Mouse (Mus musculus) retina, embryonic 14.5 days (tissue): ENCODE measurements around the gene Rxrg.

Experiments used
- DNase-seq: peaks from one replicate; pipeline ENCODE4 v3.0.0-alpha.2; 2015; ENCODE audit warnings: low spot score

Gene Rxrg

GRCm38 (mm10) chr1:167644866-167645537 is 46.8 kb downstream of the Rxrg start:
- peak; percentile 93 for DNase-seq

GRCm38 (mm10) chr1:167648670-167649069 is 50.5 kb downstream of the Rxrg start:
- DNase-seq, result no peak

- DNase-seq, result no peak
Observed at GRCm38 (mm10) chr1:167649122-167649633, 51.0 kb downstream of the Rxrg start.

DNA sequence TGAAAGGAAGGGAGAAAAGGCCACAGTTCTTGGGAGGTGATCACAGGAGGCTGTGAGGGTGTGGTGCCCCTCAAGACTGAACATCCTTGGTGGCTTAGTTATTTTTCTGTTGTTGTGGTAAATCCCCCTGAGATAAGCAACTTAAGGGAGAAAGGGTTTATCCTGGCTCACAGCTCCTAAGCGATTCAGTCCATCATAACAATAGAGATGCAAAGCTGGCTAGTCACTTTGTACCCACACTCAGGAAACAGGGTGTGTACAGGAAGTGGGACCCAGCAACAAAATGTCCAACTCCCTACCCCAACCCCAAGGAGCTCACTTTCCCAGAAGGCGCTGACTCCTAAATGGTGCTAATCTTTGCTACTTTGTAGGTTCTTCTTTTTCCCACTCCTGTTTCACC is 54.2 kb downstream of the Rxrg start:
- no peak for DNase-seq

DNA sequence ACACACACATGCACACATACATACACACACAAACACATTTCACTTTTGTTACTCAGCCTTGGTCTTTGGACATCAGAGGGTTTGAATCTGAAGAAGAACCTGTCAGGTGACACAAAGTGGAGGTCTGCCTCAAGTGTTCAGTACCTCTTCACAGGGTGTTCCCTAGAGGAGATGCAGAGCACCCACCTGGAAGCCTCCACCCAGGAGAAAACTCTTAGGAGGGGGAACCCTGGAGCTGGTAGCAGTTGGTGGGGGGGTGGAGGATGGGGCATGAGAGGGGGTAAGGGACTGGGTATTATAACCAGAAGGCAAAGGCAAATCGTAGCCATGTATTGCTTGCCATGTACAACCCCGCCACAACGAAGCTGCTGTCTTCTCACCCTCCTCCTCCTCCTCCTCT is 60.9 kb downstream of the Rxrg start:
- DNase-seq, result no peak

GRCm38 (mm10) chr1:167660521-167661101 is 62.4 kb downstream of the Rxrg start:
- DNase-seq, result peak; percentile 19

- peak; percentile 22 for DNase-seq
Observed at GRCm38 (mm10) chr1:167661123-167661522, 62.9 kb downstream of the Rxrg start.

GRCm38 (mm10) chr1:167663136-167663535 is 65.0 kb downstream of the Rxrg start:
- DNase-seq, result peak; percentile 30

GRCm38 (mm10) chr1:167669796-167670195 is 71.6 kb downstream of the Rxrg start:
- DNase-seq, result peak; percentile 77

DNA sequence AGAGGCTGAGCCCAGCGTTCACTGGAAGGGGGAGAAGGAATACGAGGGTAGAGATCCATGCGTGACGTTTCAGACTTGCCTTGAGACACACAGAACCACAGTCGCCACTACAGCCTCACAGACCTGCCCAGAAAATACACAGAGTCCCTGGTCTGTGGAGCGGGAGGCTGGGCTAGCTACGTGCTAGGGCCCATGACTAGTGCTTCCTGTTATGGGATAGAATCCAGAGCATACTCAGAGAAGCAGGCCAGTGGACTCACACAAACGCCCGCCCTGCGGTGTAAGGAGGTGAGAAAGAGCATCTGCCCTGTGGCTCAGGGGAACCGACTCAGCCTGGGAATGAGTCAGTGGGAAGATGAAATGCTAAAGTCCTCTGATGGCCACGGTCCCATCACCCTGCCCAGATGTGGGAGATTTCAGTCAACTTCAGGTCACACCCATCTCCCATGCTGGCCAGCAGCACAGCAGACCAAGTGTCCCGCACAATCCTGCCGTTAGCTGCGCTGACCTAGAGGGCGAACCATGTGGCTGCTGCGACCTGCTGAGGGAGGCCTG is 74.3 kb downstream of the Rxrg start:
- DNase-seq, result no peak

DNA sequence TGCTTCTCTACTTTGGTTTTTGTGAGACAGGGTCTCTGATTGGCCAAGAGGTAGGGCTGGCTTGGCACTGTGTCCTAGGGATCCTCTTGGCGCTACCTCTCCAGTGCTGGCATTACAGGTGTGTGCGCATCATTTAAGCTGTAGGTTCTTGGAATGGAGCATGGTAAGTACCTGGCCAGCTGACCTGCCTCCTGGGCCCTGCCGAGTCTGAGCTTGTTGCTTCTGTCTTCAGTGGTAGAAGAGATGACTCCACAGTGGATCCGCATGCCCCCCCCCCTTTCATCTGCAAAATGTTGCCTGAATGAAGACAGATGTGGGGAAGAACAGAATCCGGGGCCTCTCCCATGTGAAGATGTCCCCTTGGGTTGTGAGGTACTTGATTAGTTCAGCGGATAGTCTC is 80.9 kb downstream of the Rxrg start:
- no peak for DNase-seq

- DNase-seq, result no peak
Observed at GRCm38 (mm10) chr1:167688001-167688346, 89.8 kb downstream of the Rxrg start.

DNA sequence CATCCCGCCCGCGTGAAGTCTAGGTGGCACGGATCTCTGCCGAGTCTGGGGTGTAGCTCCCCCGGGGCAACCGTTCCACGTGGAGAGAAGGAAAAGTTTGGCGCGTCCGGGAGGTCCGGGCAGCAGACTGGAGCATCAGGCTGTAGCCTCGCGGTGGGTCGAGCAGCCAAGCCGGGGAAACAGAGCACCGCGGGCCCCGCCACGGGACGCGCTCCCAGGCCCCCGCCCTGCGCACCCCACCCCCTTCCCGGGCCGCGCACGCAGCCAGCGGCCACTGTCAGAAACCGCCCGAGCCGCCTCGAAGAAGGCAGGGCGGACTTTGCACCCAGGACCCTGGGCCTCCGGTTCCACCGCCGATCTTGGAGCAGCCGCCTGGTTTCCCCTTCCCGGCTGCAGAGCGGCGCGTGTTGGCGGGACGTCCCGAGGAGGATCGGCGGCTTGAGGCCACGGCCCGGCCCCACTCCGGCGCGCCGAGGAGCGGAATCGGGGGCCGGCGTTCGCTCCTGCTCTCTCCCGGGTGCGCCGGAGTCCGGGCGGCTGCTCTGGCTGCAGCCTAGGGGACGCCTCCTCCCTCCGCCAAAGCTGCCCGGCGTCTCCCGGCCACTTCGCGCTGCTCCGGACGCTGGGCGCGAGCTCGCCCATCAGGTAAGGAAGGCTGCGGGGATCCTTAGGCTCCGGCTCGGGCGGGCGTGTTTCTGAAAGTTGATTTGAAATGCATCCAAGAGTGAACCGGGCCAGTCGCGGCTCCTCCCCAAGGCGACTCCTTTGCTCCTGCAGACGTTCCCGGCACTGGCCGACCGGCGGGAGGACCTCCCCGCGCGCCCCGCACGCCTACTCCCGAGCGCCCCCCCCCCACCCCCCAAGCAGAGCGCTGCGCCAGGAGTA is 90.4 kb downstream of the Rxrg start:
- peak; percentile 44 for DNase-seq

DNA sequence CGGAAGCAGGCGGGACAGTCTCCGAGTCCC is 90.9 kb downstream of the Rxrg start, which contains the start of gene Lmx1a:
Lmx1a (plus strand) TSS at position 6 of the 30 bp plus-strand sequence.
- no peak for DNase-seq
